Mouse (Mus musculus): Measurements from ENCODE around the gene Zfp513. TPM values are rescaled to one million over a fixed set of nuclear protein-coding genes. Genes with fewer than 3 reads are reported as not detected.

Zfp513 gene
- total RNA-seq, 2 experiments from 2014 or later: 9.2 to 10.8 TPM

GRCm38 (mm10) chr5:31201042-31201741, 911 bp downstream of the Zfp513 start:
- ATAC-seq (replicated peaks; ENCODE audit: low FRiP score, poor library complexity, severe bottlenecking): no peak

GRCm38 (mm10) chr5:31200327-31200768, 1.8 kb downstream of the Zfp513 start:
- no peak for ATAC-seq (replicated peaks; ENCODE audit: low FRiP score, poor library complexity, severe bottlenecking)

- ATAC-seq (replicated peaks; ENCODE audit: low FRiP score, poor library complexity, severe bottlenecking): no peak
Observed at GRCm38 (mm10) chr5:31199893-31200292, 2.2 kb downstream of the Zfp513 start.

GRCm38 (mm10) chr5:31199321-31199892, 2.7 kb downstream of the Zfp513 start:
- no peak for ATAC-seq (replicated peaks; ENCODE audit: low FRiP score, poor library complexity, severe bottlenecking)

GRCm38 (mm10) chr5:31198616-31199320, 3.3 kb downstream of the Zfp513 start:
- no peak for ATAC-seq (replicated peaks; ENCODE audit: low FRiP score, poor library complexity, severe bottlenecking)

GRCm38 (mm10) chr5:31198170-31198569, 3.9 kb downstream of the Zfp513 start:
- ATAC-seq (replicated peaks; ENCODE audit: low FRiP score, poor library complexity, severe bottlenecking): no peak

- no peak for ATAC-seq (replicated peaks; ENCODE audit: low FRiP score, poor library complexity, severe bottlenecking)
Observed at GRCm38 (mm10) chr5:31197072-31197471, 5.0 kb downstream of the Zfp513 start.

- ATAC-seq (replicated peaks; ENCODE audit: low FRiP score, poor library complexity, severe bottlenecking): no peak
Observed at GRCm38 (mm10) chr5:31196207-31196606, 5.9 kb downstream of the Zfp513 start.

GRCm38 (mm10) chr5:31195671-31196070, 6.4 kb downstream of the Zfp513 start:
- no peak for ATAC-seq (replicated peaks; ENCODE audit: low FRiP score, poor library complexity, severe bottlenecking)

- ATAC-seq (replicated peaks; ENCODE audit: low FRiP score, poor library complexity, severe bottlenecking): no peak
Observed at GRCm38 (mm10) chr5:31194486-31195485, 7.3 kb downstream of the Zfp513 start.

- ATAC-seq (replicated peaks; ENCODE audit: low FRiP score, poor library complexity, severe bottlenecking): peak; percentile 11; the same call in 1 of the 2 replicates
Observed at GRCm38 (mm10) chr5:31193631-31194281, 8.3 kb downstream of the Zfp513 start.

GRCm38 (mm10) chr5:31192939-31193630, 9.0 kb downstream of the Zfp513 start, which contains the start of the genes Snx17 and Eif2b4:
TSS of gene Snx17 (plus strand) at chr5:31193227.
TSS of gene Eif2b4 (minus strand) at chr5:31193430.
- ATAC-seq (replicated peaks; ENCODE audit: low FRiP score, poor library complexity, severe bottlenecking): peak; percentile 88

GRCm38 (mm10) chr5:31192045-31192938, 9.8 kb downstream of the Zfp513 start:
- peak; percentile 60 for ATAC-seq (replicated peaks; ENCODE audit: low FRiP score, poor library complexity, severe bottlenecking)

- ATAC-seq (replicated peaks; ENCODE audit: low FRiP score, poor library complexity, severe bottlenecking): no peak
Observed at GRCm38 (mm10) chr5:31190201-31190600, 11.9 kb downstream of the Zfp513 start.

GRCm38 (mm10) chr5:31188223-31188840, 13.8 kb downstream of the Zfp513 start:
- ATAC-seq (replicated peaks; ENCODE audit: low FRiP score, poor library complexity, severe bottlenecking): no peak

- peak; percentile 50 for ATAC-seq (replicated peaks; ENCODE audit: low FRiP score, poor library complexity, severe bottlenecking)
Observed at GRCm38 (mm10) chr5:31183678-31184077, 18.4 kb downstream of the Zfp513 start.

GRCm38 (mm10) chr5:31181183-31181770, 20.8 kb downstream of the Zfp513 start:
- no peak for ATAC-seq (replicated peaks; ENCODE audit: low FRiP score, poor library complexity, severe bottlenecking)
